Mouse (Mus musculus) ES-Bruce4 (cell line): ENCODE results near the gene Sergef.

Experiments used
- CTCF ChIP-seq: IDR thresholded peaks from one replicate; pipeline ENCODE4 v1.8.1; 2011; ENCODE audit warnings: low read depth, low read length
- EP300 ChIP-seq: IDR thresholded peaks from 2 replicates; pipeline ENCODE4 v1.6.1; 2011; ENCODE audit warnings: low read depth, low read length; ENCODE audit not compliant: insufficient read depth

- no peak for TF ChIP-seq CTCF
- TF ChIP-seq EP300 = no peak
These were observed 244.7 kb downstream of the Sergef start for GRCm38 (mm10) chr7:46394933-46395332.
